Comparison of ENCODE assay signal across 10 mouse cellular contexts in genomic region chr6:89037901-89038300, GRCm38 (mm10).
"Had no signal": no experiment of that assay in that cellular context is flagged by ENCODE, and none has a peak within 500 bp of the region (broad histone marks: within the 10 kb centered on the region; RNA-seq: fewer than 3 reads in every experiment).

No protein-coding gene starts in this region.

- H3K4me2 ChIP-seq: limb, embryonic 15.5 days; liver, embryonic 12.5 days; neural tube, embryonic 13.5 days had no signal

- H3K9me3 ChIP-seq: limb, embryonic 15.5 days; liver, embryonic 12.5 days; neural tube, embryonic 13.5 days had no signal

- H3K9ac ChIP-seq: limb, embryonic 15.5 days; liver, embryonic 12.5 days; neural tube, embryonic 13.5 days had no signal

- H3K4me1 ChIP-seq: limb, embryonic 15.5 days; liver, embryonic 12.5 days had no signal

- H3K27me3 ChIP-seq: limb, embryonic 15.5 days had no signal

- H3K27ac ChIP-seq: left cerebral cortex, adult 2 months; limb, embryonic 15.5 days; liver, embryonic 12.5 days; neural tube, embryonic 13.5 days had no signal

- ATAC-seq: inflammation-experienced regulatory T-cells, adult 6 months; intestine, postnatal 0 days; liver, embryonic 12.5 days had no signal

- H3K36me3 ChIP-seq: limb, embryonic 15.5 days; liver, embryonic 12.5 days; neural tube, embryonic 13.5 days had no signal

- DNase-seq: kidney, adult 8-10 months; kidney, postnatal 25 days; midbrain, embryonic 14.5 days; right cerebral cortex, postnatal 14 days had no signal

- H3K4me3 ChIP-seq: left cerebral cortex, adult 2 months; limb, embryonic 15.5 days; liver, embryonic 12.5 days; neural tube, embryonic 13.5 days had no signal
